Mouse (Mus musculus): Measurements from ENCODE around the gene Vamp2.

Gene Vamp2

GRCm38 (mm10) chr11:69064259-69065133, 23.8 kb upstream of the Vamp2 start:
- DNase-seq (ENCODE audit: low read depth, low spot score), result no peak

DNA sequence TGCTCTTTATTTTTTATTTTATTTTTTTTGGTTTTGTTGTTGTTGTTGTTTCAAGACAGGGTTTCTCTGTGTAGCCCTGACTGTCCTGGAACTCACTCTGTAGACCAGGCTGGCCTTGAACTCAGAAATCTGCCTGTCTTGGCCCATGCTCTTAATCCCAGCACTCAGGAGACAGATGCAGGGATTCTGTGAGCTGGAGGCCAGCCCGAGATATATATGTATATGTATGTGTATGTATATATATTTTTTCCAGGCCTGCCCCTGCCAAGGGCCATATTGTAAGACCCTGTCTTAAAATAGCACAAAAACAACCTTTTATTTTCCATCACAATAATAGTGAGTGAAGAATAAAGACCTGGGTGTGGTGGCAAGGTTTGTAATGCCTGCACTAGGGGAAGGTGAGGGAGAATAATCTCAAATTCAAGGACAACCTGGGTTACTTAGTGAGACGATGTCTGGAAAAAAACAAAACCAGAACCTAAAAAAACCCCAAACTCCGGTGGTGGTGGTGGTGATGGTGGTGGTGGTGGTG, 22.8 kb upstream of the Vamp2 start:
- no peak for DNase-seq (ENCODE audit: low read depth, low spot score)

DNA sequence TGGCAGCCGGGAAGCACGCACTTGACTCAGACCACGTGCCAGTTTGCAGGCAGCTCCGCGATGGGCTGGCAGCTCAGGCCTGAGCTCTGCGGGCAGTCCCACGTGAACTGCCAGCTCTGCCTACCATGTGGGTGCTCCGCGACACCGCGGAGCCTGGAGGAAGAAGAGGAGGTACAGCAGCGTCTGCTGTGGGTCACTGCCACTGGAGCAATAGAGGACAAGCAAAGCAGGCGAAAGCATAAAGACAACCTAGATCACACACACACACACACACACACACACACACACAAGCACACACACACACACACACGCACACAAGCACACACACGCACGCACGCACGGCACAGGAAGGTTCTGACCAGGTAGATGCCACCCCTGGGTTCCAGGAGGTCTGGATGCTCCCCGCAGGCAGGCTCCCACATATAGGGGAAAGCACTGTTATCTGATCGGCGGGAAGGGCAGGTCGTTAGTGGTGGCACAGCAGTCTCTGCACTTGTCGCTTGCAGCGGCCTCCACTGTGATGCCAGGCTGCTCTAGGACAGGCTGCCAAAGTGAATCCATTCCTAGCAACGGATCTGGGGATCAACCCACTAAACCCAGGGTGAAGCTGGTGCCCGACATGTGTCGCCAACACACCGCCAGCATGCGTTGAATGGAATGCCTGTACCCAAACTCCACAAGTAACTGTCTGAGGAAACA, 22.0 kb upstream of the Vamp2 start:
- no peak for DNase-seq (ENCODE audit: low read depth, low spot score)

DNA sequence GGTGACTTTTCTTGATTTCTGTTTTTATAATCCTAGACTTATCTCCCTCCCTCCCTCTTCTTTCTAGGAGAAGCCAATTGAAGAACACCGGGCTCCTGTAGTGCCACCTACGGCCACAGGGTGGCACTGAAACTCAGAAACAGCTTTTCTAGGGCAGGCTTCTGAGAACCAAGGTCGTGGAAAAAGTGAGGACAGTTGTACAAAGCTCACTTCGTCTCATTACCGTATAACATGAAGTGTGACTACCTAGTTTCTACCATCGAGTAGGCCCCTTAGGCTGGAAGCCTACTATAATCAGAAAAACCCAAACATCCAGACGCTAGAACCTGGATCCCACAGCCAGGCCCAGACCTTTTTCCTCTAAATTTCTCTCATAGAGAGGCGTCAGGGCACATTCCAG, 21.3 kb upstream of the Vamp2 start:
- DNase-seq (ENCODE audit: low read depth, low spot score), result peak; percentile 84

GRCm38 (mm10) chr11:69067601-69068000, 20.7 kb upstream of the Vamp2 start:
- DNase-seq (ENCODE audit: low read depth, low spot score), result no peak

GRCm38 (mm10) chr11:69070093-69070492, 18.2 kb upstream of the Vamp2 start:
- DNase-seq (ENCODE audit: low read depth, low spot score), result no peak

- DNase-seq (ENCODE audit: low read depth, low spot score), result peak; percentile 91
These were observed 17.6 kb upstream of the Vamp2 start, which contains the start of gene Tmem107 for GRCm38 (mm10) chr11:69070590-69071222. Gene Tmem107, plus strand, starts transcription at chr11:69070806.

GRCm38 (mm10) chr11:69071262-69071661, 17.0 kb upstream of the Vamp2 start:
- no peak for DNase-seq (ENCODE audit: low read depth, low spot score)

DNA sequence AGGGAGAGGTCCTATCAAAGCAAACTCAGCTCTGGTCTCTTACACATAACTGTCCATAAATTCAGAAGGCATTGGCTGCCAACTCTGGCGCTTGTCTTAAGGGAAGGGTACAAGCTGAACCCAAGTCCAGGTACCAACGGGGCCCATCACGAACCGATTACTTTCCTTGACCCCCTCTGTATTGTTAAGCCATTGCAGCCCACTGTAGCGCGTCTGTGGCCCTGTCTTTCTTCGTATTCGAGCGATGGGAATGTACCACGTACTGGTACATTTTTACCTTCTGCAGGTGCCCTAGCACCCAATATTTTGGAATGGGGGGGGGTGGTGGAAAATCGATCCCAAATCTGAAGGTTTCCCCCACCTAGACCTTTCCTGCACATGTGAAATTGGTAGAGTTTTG, 16.1 kb upstream of the Vamp2 start:
- no peak for DNase-seq (ENCODE audit: low read depth, low spot score)

- no peak for DNase-seq (ENCODE audit: low read depth, low spot score)
These were observed 15.6 kb upstream of the Vamp2 start for GRCm38 (mm10) chr11:69072666-69073064.

- DNase-seq (ENCODE audit: low read depth, low spot score), result peak; percentile 82
These were observed 15.0 kb upstream of the Vamp2 start for GRCm38 (mm10) chr11:69073065-69073888.

DNA sequence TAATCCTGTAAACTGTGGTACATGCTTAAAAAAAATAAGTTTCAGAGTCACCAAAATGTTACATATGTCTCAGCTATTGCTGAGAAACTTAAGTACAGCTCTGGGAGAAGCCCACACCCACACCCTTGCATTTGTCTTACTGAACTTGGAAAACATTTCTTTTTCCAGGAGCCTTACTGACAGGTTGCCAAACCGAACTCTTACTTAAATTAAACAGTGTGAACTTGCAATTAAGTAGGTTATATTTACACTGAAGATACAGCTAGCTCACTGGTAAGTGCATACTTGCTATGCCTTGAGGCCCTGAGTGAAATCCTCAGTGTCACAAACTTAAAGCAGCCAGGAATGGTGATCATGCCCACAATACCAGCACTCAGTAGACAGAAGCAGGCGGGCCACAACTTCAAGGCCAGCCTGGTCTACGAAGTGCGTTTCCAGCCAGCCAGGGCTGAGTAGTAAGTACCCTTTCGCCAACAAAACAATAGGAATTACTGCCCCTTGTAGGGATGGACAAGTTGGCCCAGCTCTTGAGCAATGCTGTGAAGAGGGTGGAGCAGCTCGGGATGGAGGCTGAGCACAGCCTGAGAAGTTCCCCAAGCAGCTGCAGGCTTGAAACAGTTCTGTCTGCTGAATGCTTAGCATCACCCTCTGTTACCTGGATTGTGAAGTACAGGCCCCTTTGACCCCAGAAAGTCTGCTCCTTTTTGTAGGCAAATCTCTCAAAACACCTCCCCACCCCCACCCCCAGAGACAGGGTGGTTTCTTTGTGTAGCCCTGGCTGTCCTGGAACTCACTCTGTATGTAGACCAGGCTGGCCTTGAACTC, 14.1 kb upstream of the Vamp2 start:
- DNase-seq (ENCODE audit: low read depth, low spot score), result no peak

GRCm38 (mm10) chr11:69074776-69075069, 13.6 kb upstream of the Vamp2 start:
- DNase-seq (ENCODE audit: low read depth, low spot score), result no peak

DNA sequence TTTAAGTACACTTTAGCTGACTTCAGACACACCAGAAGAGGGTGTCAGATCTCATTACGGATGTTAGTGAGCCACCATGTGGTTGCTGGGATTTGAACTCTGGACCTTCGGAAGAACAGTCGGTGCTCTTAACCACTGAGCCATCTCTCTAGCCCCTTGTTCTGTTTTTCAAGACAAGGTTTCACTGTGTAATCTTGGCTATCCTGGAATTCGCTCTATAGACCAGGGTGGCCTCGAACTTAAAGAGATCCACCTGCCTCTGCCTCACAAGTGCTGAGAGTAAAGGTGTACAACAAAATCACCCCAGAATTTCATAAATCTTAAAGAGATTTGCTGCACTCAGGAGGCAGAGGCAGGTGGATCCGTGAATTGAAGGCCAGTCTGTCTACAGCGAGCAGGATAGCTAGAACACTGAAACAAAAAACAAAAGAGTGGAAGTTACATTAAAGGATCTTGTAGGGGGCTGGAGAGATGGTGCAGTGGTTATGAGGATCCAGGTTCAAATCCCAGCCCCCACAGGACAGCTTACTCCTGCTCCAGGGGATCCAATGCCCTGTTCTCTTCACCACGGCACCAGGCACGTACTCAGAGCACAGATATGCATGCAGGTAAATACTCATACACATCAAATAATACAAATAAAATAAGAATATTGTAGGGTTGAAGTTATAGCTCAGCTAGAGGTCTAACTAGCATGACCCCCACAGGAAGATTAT, 12.4 kb upstream of the Vamp2 start:
- no peak for DNase-seq (ENCODE audit: low read depth, low spot score)

GRCm38 (mm10) chr11:69076572-69076971, 11.7 kb upstream of the Vamp2 start:
- DNase-seq (ENCODE audit: low read depth, low spot score), result no peak

- no peak for DNase-seq (ENCODE audit: low read depth, low spot score)
These were observed 11.0 kb upstream of the Vamp2 start for GRCm38 (mm10) chr11:69077316-69077715.

DNA sequence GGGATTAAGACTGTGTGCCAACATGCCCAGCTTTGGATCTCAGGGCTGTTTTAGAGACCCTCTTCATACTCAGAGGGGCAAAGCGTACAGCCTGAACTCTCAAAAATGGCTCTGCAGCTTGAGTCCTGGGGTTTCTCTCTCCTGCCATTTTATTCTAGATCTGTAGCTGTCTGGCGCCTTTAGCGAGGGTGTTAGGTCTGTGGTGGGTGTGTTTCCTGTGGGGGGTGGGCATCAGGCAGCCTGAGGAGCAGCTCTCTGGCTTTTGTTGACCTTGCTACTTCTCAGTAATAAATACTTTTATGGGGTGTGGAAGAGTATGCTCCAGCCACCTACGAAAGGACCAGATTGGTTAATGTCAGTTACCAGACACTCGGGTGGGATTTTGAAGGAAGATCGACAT, 10.2 kb upstream of the Vamp2 start:
- no peak for DNase-seq (ENCODE audit: low read depth, low spot score)

GRCm38 (mm10) chr11:69078805-69079438, 9.4 kb upstream of the Vamp2 start:
- no peak for DNase-seq (ENCODE audit: low read depth, low spot score)

DNA sequence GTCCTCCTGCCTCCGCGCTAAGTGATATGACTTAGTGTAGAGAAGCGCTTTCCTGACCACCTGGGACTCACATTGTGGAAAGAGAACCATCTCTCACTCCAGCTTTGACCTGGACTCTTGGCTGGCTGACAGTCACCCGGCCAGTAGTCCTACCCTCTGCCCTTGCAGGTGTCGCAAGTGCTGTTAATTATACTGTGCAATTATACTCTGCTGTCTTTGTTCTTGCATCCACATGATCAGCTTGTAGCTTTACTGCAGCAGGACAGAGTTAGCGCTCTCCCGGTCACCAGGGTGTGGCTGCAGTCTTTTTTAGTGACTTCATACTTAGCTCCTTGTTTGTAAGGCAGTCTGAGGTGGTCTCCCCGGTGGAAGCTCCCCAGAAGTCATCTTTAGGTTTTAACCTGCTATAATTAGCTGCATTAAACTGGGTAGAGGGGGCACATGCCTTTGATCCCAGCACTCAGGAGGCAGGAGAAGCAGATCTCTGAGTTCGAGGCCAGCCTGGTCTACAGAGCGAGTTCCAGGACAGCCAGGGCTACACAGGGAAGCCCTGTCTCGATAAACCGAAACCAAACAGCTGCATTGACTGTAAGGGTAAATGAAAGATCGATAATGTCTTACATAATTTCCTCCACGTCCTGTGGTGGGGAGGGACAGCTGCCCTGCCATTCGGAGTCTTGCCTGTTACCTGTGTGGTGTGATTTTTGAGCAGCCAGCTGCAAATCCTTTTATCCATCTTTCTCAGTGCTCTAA, 8.0 kb upstream of the Vamp2 start:
- DNase-seq (ENCODE audit: low read depth, low spot score), result no peak

All from embryo, embryonic 11.5 days (tissue).